Mouse (Mus musculus): ENCODE measurements around the gene Ctrb1. TPM values are rescaled to one million over a fixed set of nuclear protein-coding genes. Genes with fewer than 3 reads are reported as not detected.

The Ctrb1 gene
- polyA plus RNA-seq, 1 experiment from 2014 or later, result not detected

DNA sequence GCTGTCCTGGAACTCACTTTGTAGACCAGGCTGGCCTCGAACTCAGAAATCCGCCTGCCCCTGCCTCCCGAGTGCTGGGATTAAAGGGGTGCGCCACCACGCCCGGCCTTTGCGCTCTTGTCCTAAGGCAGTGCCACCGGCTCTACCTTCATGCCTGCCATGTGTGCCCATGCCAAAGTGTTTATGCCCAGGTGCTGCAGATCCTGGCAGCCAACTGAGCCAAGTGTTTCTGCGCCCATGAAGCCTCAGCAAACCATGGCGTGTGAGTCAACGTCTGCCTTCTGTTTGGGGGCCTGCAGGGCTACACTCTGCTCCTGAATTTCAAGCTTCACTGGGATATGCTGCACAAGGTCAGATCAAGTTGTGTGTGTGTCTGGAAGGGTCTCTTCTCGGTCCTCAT, 13.8 kb upstream of the Ctrb1 start:
- Histone ChIP-seq H3K9ac (replicated peaks) (no peak overlapping the region), H3K4me1 (no peaks in the 10 kb centered on the region), H3K4me3 (no peak overlapping the region), H3K27me3 (no peaks in the 10 kb centered on the region), H3K4me2 (replicated peaks) (no peak overlapping the region), H3K36me3 (peaks cover 10% of the 10 kb centered on the region), H3K9me3 (no peaks in the 10 kb centered on the region), H3K27ac (replicated peaks) (no peak overlapping the region)
- ATAC-seq (ENCODE audit: low FRiP score, low read depth), result no peak
- 91% methylated on average over 12 of the region's 12 CpGs for WGBS

DNA sequence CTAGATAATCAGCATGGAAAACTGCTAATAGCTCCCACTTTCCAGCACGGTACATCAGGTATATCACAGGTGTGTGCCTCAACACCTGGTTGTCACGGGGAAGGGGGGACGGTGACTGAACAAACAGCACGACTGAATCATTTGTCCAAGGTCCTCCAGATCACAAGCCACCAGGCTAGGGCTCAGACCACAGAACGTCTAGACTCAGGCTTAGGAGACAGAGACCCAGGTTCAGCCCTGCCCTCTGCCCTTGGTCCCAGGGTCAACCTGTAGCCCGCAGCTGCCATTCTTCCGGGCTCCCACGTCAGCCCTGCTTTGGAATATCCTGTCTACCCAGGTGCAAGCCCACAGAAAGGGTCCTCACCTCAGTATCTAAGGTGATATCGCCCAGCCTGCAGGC, 10.6 kb upstream of the Ctrb1 start:
- Histone ChIP-seq H3K27ac (replicated peaks) (no peak overlapping the region), H3K9me3 (no peaks in the 10 kb centered on the region), H3K9ac (replicated peaks) (no peak overlapping the region), H3K4me3 (no peak overlapping the region), H3K4me1 (no peaks in the 10 kb centered on the region), H3K36me3 (no peaks in the 10 kb centered on the region), H3K27me3 (no peaks in the 10 kb centered on the region), H3K4me2 (replicated peaks) (no peak overlapping the region)
- 84% methylated on average over 9 of the region's 9 CpGs for WGBS
- ATAC-seq (ENCODE audit: low FRiP score, low read depth), result no peak

DNA sequence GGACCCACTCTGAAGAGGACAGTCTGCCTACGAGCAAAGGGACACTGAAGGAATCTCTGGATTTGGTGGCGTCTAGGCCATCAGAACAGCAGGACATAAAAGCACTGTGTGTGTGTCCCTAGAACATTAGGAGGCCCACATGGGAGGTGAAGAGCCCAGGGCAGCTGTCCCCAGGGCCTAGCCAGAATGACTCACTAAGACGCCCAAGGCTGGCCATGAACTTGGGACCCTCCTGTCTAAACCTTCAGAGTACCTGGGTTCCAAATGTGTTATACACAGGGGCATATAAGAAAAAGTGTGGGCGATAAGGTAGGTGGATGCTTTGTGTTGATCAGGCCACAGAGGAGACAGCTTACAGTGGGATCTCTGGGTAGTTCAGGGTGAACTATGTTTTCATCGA, 9.9 kb upstream of the Ctrb1 start:
- H3K9me3 ChIP-seq, result no peaks in the 10 kb centered on the region
- no peak overlapping the region for H3K4me3 ChIP-seq
- no peak for ATAC-seq (ENCODE audit: low FRiP score, low read depth)
- no peaks in the 10 kb centered on the region for H3K36me3 ChIP-seq
- WGBS, result 90% methylated on average over 5 of the region's 5 CpGs
- no peaks in the 10 kb centered on the region for H3K27me3 ChIP-seq
- no peaks in the 10 kb centered on the region for H3K4me1 ChIP-seq
- no peak overlapping the region for H3K27ac ChIP-seq (replicated peaks)
- H3K4me2 ChIP-seq (replicated peaks), result no peak overlapping the region
- no peak overlapping the region for H3K9ac ChIP-seq (replicated peaks)

DNA sequence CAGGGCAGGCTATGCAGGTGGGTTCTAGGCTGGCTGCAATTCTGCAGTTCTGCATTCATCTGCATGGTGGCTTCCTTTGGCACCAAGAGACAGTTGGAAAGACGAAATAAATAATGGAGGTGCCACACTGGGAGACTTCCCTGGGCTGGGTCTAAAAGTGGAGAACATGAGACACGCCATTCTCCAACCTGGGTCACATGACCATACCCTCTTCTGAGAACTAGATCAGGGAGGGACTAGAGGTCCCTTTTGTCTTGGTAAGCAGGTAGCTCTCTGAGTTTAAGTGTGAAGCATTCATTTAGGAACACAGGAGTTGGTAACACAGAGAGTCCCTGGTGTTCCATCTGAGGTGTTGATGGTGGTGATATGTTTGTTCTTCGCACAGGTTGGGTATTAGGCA, 9.4 kb upstream of the Ctrb1 start:
- Histone ChIP-seq H3K4me2 (replicated peaks) (no peak overlapping the region), H3K4me3 (no peak overlapping the region), H3K4me1 (no peaks in the 10 kb centered on the region), H3K27ac (replicated peaks) (no peak overlapping the region), H3K36me3 (no peaks in the 10 kb centered on the region), H3K9me3 (no peaks in the 10 kb centered on the region), H3K27me3 (no peaks in the 10 kb centered on the region), H3K9ac (replicated peaks) (no peak overlapping the region)
- 81% methylated on average over 3 of the region's 3 CpGs for WGBS
- ATAC-seq (ENCODE audit: low FRiP score, low read depth), result no peak

- Histone ChIP-seq H3K4me3 (no peak overlapping the region), H3K36me3 (no peaks in the 10 kb centered on the region), H3K9ac (replicated peaks) (no peak overlapping the region), H3K27ac (replicated peaks) (no peak overlapping the region), H3K27me3 (no peaks in the 10 kb centered on the region), H3K4me2 (replicated peaks) (no peak overlapping the region), H3K9me3 (no peaks in the 10 kb centered on the region), H3K4me1 (no peaks in the 10 kb centered on the region)
- 44% methylated on average over 1 of the region's 1 CpGs for WGBS
- ATAC-seq (ENCODE audit: low FRiP score, low read depth), result no peak
Observed at GRCm38 (mm10) chr8:111699035-111699434, 8.2 kb upstream of the Ctrb1 start.

GRCm38 (mm10) chr8:111697655-111698054, 6.8 kb upstream of the Ctrb1 start:
- H3K4me1 ChIP-seq, result 0 out of 2 replicates have a peak, but pooled peaks cover 2% of the 10 kb centered on the region
- H3K9me3 ChIP-seq, result no peaks in the 10 kb centered on the region
- 81% methylated on average over 10 of the region's 10 CpGs for WGBS
- no peak overlapping the region for H3K4me3 ChIP-seq
- no peaks in the 10 kb centered on the region for H3K36me3 ChIP-seq
- H3K9ac ChIP-seq (replicated peaks), result no peak overlapping the region
- H3K27me3 ChIP-seq, result no peaks in the 10 kb centered on the region
- H3K4me2 ChIP-seq (replicated peaks), result no peak overlapping the region
- no peak overlapping the region for H3K27ac ChIP-seq (replicated peaks)
- ATAC-seq (ENCODE audit: low FRiP score, low read depth), result no peak

DNA sequence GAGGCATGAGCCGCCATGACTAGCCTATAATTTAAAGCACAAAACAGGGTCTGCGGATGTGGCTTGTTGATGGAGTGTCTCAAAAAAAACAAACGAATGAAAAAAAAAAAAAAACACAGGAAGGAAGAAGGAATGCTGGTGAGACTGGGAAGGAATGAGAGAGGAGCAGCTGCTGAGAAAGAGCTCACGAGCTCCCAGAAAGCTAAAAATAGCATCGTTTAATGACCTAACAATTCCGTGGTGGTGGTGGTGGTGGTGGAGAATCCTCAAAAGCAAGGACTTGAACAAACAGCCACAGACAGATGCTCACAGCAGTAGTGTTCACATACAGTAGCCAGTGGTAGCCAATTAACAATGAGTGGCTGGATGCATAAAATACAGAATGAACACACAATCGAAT, 4.6 kb upstream of the Ctrb1 start:
- Histone ChIP-seq H3K9me3 (no peaks in the 10 kb centered on the region), H3K36me3 (no peaks in the 10 kb centered on the region), H3K4me3 (no peak overlapping the region), H3K4me1 (0 out of 2 replicates have a peak, but pooled peaks cover 2% of the 10 kb centered on the region), H3K9ac (replicated peaks) (no peak overlapping the region), H3K27ac (replicated peaks) (no peak overlapping the region), H3K27me3 (no peaks in the 10 kb centered on the region), H3K4me2 (replicated peaks) (no peak overlapping the region)
- ATAC-seq (ENCODE audit: low FRiP score, low read depth), result no peak
- 75% methylated on average over 7 of the region's 7 CpGs for WGBS

- Histone ChIP-seq H3K4me2 (replicated peaks) (no peak overlapping the region), H3K4me3 (no peak overlapping the region), H3K27ac (replicated peaks) (no peak overlapping the region), H3K4me1 (0 out of 2 replicates have a peak, but pooled peaks cover 2% of the 10 kb centered on the region), H3K27me3 (no peaks in the 10 kb centered on the region), H3K9me3 (no peaks in the 10 kb centered on the region), H3K36me3 (no peaks in the 10 kb centered on the region), H3K9ac (replicated peaks) (no peak overlapping the region)
- no peak for ATAC-seq (ENCODE audit: low FRiP score, low read depth)
- 68% methylated on average over 6 of the region's 6 CpGs for WGBS
Observed at GRCm38 (mm10) chr8:111693261-111693741, 2.5 kb upstream of the Ctrb1 start.

- no peak overlapping the region for H3K4me2 ChIP-seq (replicated peaks)
- no peak for ATAC-seq (ENCODE audit: low FRiP score, low read depth)
- no peak overlapping the region for H3K27ac ChIP-seq (replicated peaks)
- no peaks in the 10 kb centered on the region for H3K27me3 ChIP-seq
- H3K4me1 ChIP-seq, result no peaks in the 10 kb centered on the region
- WGBS, result 87% methylated on average over 13 of the region's 13 CpGs
- no peak overlapping the region for H3K9ac ChIP-seq (replicated peaks)
- no peaks in the 10 kb centered on the region for H3K36me3 ChIP-seq
- H3K9me3 ChIP-seq, result no peaks in the 10 kb centered on the region
- H3K4me3 ChIP-seq, result no peak overlapping the region
Observed at GRCm38 (mm10) chr8:111686881-111687280, 3.9 kb downstream of the Ctrb1 start.

GRCm38 (mm10) chr8:111682521-111682920, 8.3 kb downstream of the Ctrb1 start:
- H3K27me3 ChIP-seq, result no peaks in the 10 kb centered on the region
- no peaks in the 10 kb centered on the region for H3K9me3 ChIP-seq
- no peak overlapping the region for H3K4me3 ChIP-seq
- no peaks in the 10 kb centered on the region for H3K36me3 ChIP-seq
- 28% methylated on average over 9 of the region's 9 CpGs for WGBS
- H3K9ac ChIP-seq (replicated peaks), result no peak overlapping the region
- H3K4me2 ChIP-seq (replicated peaks), result no peak overlapping the region
- ATAC-seq (ENCODE audit: low FRiP score, low read depth), result no peak
- H3K27ac ChIP-seq (replicated peaks), result no peak overlapping the region
- no peaks in the 10 kb centered on the region for H3K4me1 ChIP-seq

DNA sequence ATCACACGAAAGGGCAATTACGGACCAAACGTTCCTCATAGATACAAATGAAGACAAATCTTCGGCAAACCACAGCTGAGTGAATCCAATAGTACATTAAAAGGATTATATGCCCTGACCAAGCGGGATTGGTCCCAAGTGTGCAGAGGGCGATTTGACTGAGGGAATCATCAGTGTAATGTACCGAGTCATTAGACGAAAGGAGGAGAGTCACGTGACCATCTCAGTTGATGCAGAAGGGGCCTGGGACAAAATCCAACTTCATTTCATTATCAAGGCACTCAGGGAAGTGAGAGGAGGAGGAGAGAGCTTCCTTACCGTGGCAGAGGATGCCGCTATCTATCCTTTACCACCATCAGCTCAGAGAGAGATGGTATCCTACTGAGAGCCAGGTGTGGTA, 9.7 kb downstream of the Ctrb1 start:
- Histone ChIP-seq H3K36me3 (no peaks in the 10 kb centered on the region), H3K27ac (replicated peaks) (no peak overlapping the region), H3K9me3 (no peaks in the 10 kb centered on the region), H3K9ac (replicated peaks) (no peak overlapping the region), H3K4me2 (replicated peaks) (no peak overlapping the region), H3K27me3 (no peaks in the 10 kb centered on the region), H3K4me1 (no peaks in the 10 kb centered on the region), H3K4me3 (no peak overlapping the region)
- WGBS, result 71% methylated on average over 11 of the region's 11 CpGs
- ATAC-seq (ENCODE audit: low FRiP score, low read depth), result no peak

DNA sequence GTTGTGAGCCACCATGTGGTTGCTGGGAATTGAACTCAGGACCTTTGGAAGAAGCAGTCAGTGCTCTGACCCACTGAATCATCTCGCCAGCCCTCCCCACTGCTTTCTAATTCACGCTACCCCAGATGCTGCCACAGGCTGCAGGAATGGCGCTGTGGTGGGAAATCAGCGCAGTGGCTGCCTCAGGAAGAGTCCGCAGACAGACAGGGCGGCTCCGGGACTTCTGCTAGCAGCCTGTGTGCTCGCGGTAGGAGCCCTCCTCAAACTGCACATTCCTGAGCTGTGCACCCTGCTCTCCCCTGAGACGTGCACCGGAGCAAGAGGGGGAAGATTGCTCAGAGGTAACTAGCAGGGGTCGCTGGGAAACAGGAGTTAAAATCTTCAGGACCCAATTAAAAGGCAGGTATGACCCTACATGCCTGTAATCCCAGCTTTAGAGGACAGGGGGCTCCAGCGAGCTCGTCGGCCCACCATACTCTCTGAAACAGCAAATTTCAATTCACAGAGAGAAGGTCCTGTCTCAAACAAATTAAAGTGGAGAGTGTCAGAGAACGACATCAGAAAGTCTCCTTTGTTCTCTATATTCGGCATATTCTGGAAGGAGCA, 10.3 kb downstream of the Ctrb1 start:
- Histone ChIP-seq H3K27ac (replicated peaks) (no peak overlapping the region), H3K4me1 (no peaks in the 10 kb centered on the region), H3K4me3 (no peak overlapping the region), H3K9ac (replicated peaks) (no peak overlapping the region), H3K9me3 (no peaks in the 10 kb centered on the region), H3K27me3 (no peaks in the 10 kb centered on the region), H3K4me2 (replicated peaks) (no peak overlapping the region), H3K36me3 (no peaks in the 10 kb centered on the region)
- ATAC-seq (ENCODE audit: low FRiP score, low read depth), result no peak
- 42% methylated on average over 17 of the region's 17 CpGs for WGBS

- no peak overlapping the region for H3K4me2 ChIP-seq (replicated peaks)
- no peak overlapping the region for H3K27ac ChIP-seq (replicated peaks)
- H3K9me3 ChIP-seq, result no peaks in the 10 kb centered on the region
- no peaks in the 10 kb centered on the region for H3K36me3 ChIP-seq
- 87% methylated on average over 7 of the region's 7 CpGs for WGBS
- no peaks in the 10 kb centered on the region for H3K27me3 ChIP-seq
- no peak for ATAC-seq (ENCODE audit: low FRiP score, low read depth)
- H3K9ac ChIP-seq (replicated peaks), result no peak overlapping the region
- H3K4me3 ChIP-seq, result no peak overlapping the region
- no peaks in the 10 kb centered on the region for H3K4me1 ChIP-seq
Observed at GRCm38 (mm10) chr8:111678848-111679247, 12.0 kb downstream of the Ctrb1 start.
